ENCODE assay signal across 10 mouse cellular contexts in genomic region chr6:140853508-140853907, GRCm38 (mm10).
DNase-seq lines count a peak whose midpoint lies in the region; ATAC-seq and TF ChIP-seq lines count a peak whose summit lies in the region.
"Had no signal": no experiment of that assay in that cellular context is flagged by ENCODE, and none has a peak within 500 bp of the region (broad histone marks: within the 10 kb centered on the region; RNA-seq: fewer than 3 reads in every experiment).

No protein-coding gene starts in this region.

- peak; percentile 68 for TF ChIP-seq CTCF in forebrain, postnatal 0 days (IDR thresholded peaks at IDR 0.05; ENCODE audit: low read depth)

- H3K4me3 ChIP-seq in forebrain, postnatal 0 days (ENCODE audit: low read depth, low read length): no peak overlapping the region
- H3K4me3 ChIP-seq in forebrain, embryonic 13.5 days: no peak overlapping the region
- H3K4me3 ChIP-seq: heart, embryonic 13.5 days had no signal

- intact Hi-C loops in left cerebral cortex, postnatal 4 days (cut with DNase I): no loop called here

- H3K9me3 ChIP-seq in forebrain, postnatal 0 days (ENCODE audit: low read length): no peaks in the 10 kb centered on the region
- H3K9me3 ChIP-seq in forebrain, embryonic 13.5 days (replicated peaks): no peaks in the 10 kb centered on the region
- H3K9me3 ChIP-seq: heart, embryonic 13.5 days had no signal

- peak; percentile 75 for DNase-seq in forebrain, postnatal 0 days
- DNase-seq in right cerebral cortex, adult 18-20 months: peak; percentile 40
- DNase-seq in right cerebral cortex, postnatal 36 days (ENCODE audit: low spot score in 2 of 2): no peak
- peak; percentile 38 for DNase-seq in c-Kit-positive CD71-negative TER-119-negative erythroid progenitor cells, embryonic 14.5 days (ENCODE audit: low read depth)
- peak; percentile 76 for DNase-seq in left cerebral cortex, postnatal 4 days
- DNase-seq in skeletal muscle tissue, adult 2 months (ENCODE audit: low read depth, low spot score): peak; percentile 18

- H3K27ac ChIP-seq in forebrain, postnatal 0 days (ENCODE audit: low read depth, low read length): no peak overlapping the region
- no peak overlapping the region for H3K27ac ChIP-seq in forebrain, embryonic 13.5 days

- H3K4me1 ChIP-seq in forebrain, postnatal 0 days (ENCODE audit: insufficient read depth): peaks cover 12% of the 10 kb centered on the region
- H3K4me1 ChIP-seq in forebrain, embryonic 13.5 days: peaks cover 29% of the 10 kb centered on the region

- 51% methylated on average over 5 of the region's 5 CpGs for whole genome bisulfite sequencing in forebrain, postnatal 0 days
- WGBS in forebrain, embryonic 13.5 days: 45% methylated on average over 5 of the region's 5 CpGs

- no peak overlapping the region for H3K9ac ChIP-seq in forebrain, postnatal 0 days
- no peak overlapping the region for H3K9ac ChIP-seq in forebrain, embryonic 13.5 days
- H3K9ac ChIP-seq: heart, embryonic 13.5 days had no signal

- no peak for ATAC-seq in forebrain, postnatal 0 days
- no peak for ATAC-seq in forebrain, embryonic 13.5 days
- ATAC-seq in granulocyte monocyte progenitor cell, adult 5-6 weeks (replicated peaks; ENCODE audit: poor library complexity, severe bottlenecking): peak; percentile 76

- H3K27me3 ChIP-seq in forebrain, postnatal 0 days (ENCODE audit: insufficient read depth, low read length): no peaks in the 10 kb centered on the region; the same call in 1 of the 2 replicates
- H3K27me3 ChIP-seq in forebrain, embryonic 13.5 days: no peaks in the 10 kb centered on the region
- H3K27me3 ChIP-seq: heart, embryonic 13.5 days had no signal

- no peaks in the 10 kb centered on the region for H3K36me3 ChIP-seq in forebrain, postnatal 0 days (ENCODE audit: insufficient read depth)
- no peaks in the 10 kb centered on the region for H3K36me3 ChIP-seq in forebrain, embryonic 13.5 days (ENCODE audit: poor library complexity, severe bottlenecking)
- H3K36me3 ChIP-seq: G1E; heart, embryonic 13.5 days had no signal

- H3K4me2 ChIP-seq in forebrain, postnatal 0 days (ENCODE audit: low read depth): no peak overlapping the region
- no peak overlapping the region for H3K4me2 ChIP-seq in forebrain, embryonic 13.5 days
- H3K4me2 ChIP-seq: heart, embryonic 13.5 days had no signal

Comparison
In these comparisons a context has a peak if more than half of its experiments do, and no peak if none do; other contexts are left out.
1. DNase-seq: peak in forebrain, postnatal 0 days (single experiment), right cerebral cortex, adult 18-20 months (single experiment), c-Kit-positive CD71-negative TER-119-negative erythroid progenitor cells, embryonic 14.5 days (single experiment), left cerebral cortex, postnatal 4 days (single experiment) and skeletal muscle tissue, adult 2 months (single experiment); none in right cerebral cortex, postnatal 36 days (0 of 2).